Mouse (Mus musculus) small intestine, adult 2 months (tissue): ENCODE data around the gene Clmn. TPM values are rescaled to one million over a fixed set of nuclear protein-coding genes. Genes with fewer than 3 reads are reported as not detected.

Experiments used
- H3K27ac ChIP-seq: fragments of 200-500 bp; 2 replicates; pipeline ENCODE4 v1.5.1; 2012; ENCODE audit warnings: low read depth, low read length, control low read depth, inconsistent platforms; ENCODE audit not compliant: insufficient read depth
- H3K27me3 ChIP-seq: fragments of 200-500 bp; 2 replicates; pipeline ENCODE4 v1.6.1; 2012; ENCODE audit warnings: mild to moderate bottlenecking, moderate library complexity, low read length, inconsistent platforms; ENCODE audit not compliant: control insufficient read depth, insufficient read depth
- H3K36me3 ChIP-seq: fragments of 200-500 bp; 2 replicates; pipeline ENCODE4 v1.6.1; 2012; ENCODE audit warnings: mild to moderate bottlenecking, low read length, control low read depth, inconsistent platforms; ENCODE audit not compliant: control insufficient read depth, insufficient read depth
- H3K4me1 ChIP-seq: fragments of 200-500 bp; 2 replicates; pipeline ENCODE4 v1.6.1; 2012; ENCODE audit warnings: low read length, inconsistent platforms, mixed read lengths; ENCODE audit not compliant: control insufficient read depth, insufficient read depth, insufficient read length
- H3K4me3 ChIP-seq: fragments of 200-500 bp; 2 replicates; pipeline ENCODE4 v1.5.1; 2012; ENCODE audit warnings: low read depth, mild to moderate bottlenecking, control low read depth, inconsistent platforms, low read length, moderate library complexity
- CTCF ChIP-seq: fragments of 200-500 bp; IDR thresholded peaks from 2 replicates; pipeline ENCODE4 v1.5.1; 2012; ENCODE audit warnings: low read depth, mild to moderate bottlenecking, control low read depth, inconsistent platforms, low read length, moderate library complexity, mixed read lengths; ENCODE audit not compliant: insufficient replicate concordance, insufficient read length; ENCODE audit errors: extremely low read depth
- POLR2A ChIP-seq: fragments of 200-500 bp; IDR thresholded peaks from 2 replicates; pipeline ENCODE4 v1.6.1; 2012; ENCODE audit warnings: low read depth, mild to moderate bottlenecking, control low read depth, inconsistent platforms, low read length, moderate library complexity
- WGBS: fragments of 180-500 bp; shearing (Covaris S2); methylation state at CpG from one replicate; pipeline ENCODE4 v1.1.7; 2018; 5-methylcytosine and 5-hydroxymethylcytosine counted together
- polyA plus RNA-seq: library from polyadenylated mRNA; depleted of rRNA; stranded (reverse); fragments of >200 nt; gene quantifications from 2 replicates; pipeline ENCODE4 v1.2.3, GENCODE M21; 2012

The Clmn gene
- polyA plus RNA-seq, 1 experiment = 3.4 TPM

DNA sequence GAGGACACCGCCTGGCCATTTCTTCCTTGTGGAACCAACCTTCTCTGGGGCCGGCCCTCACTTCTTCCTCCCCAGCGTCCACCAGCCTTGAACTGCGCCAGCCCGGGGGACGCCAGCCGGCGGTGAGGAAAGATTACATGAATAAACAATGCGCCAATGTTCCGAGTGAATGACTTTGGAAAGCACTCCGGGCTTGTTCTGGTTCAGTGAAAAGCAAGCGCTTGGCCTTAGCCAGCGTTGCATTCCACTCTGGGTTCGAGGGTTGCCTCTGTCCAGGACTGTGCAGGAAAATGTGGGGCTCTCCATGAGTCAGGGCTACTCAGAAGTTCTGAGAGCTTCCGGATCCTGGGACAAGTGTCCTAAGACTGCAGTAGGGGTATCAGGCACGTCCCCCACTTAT is 31.8 kb upstream of the Clmn start:
- Histone ChIP-seq H3K4me3 (no peak overlapping the region), H3K27ac (no peak overlapping the region), H3K27me3 (peaks cover 7% of the 10 kb centered on the region; the same call in 1 of the 2 replicates), H3K4me1 (peaks cover 4% of the 10 kb centered on the region; the same call in 1 of the 2 replicates), H3K36me3 (no peaks in the 10 kb centered on the region)
- 41% methylated on average over 16 of the region's 16 CpGs for WGBS
- TF ChIP-seq CTCF (no peak), POLR2A (no peak)

DNA sequence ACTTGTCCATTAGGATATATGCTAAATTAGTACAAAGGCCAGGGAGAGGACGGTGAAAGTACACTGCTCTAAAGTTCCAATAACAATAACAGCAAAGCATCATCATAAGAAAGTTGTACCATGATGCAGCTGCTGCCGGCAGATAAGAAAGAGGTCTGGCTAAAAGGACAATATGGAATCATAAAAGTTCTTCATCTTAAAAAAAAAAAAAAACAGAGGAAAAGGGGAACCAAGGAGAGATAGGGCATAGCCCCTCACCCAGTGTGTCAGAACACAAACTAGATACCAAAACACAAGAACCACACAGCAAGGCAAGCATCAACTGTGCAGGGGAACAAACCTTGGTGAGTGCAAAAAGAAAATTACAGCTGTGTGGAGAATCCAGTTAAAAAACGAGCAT is 27.4 kb upstream of the Clmn start:
- WGBS = 81% methylated on average over 3 of the region's 3 CpGs
- Histone ChIP-seq H3K27ac (no peak overlapping the region), H3K4me3 (no peak overlapping the region), H3K4me1 (peaks cover 3% of the 10 kb centered on the region; the same call in 1 of the 2 replicates), H3K27me3 (peaks cover 7% of the 10 kb centered on the region; the same call in 1 of the 2 replicates), H3K36me3 (no peaks in the 10 kb centered on the region)
- TF ChIP-seq POLR2A (no peak), CTCF (no peak)

DNA sequence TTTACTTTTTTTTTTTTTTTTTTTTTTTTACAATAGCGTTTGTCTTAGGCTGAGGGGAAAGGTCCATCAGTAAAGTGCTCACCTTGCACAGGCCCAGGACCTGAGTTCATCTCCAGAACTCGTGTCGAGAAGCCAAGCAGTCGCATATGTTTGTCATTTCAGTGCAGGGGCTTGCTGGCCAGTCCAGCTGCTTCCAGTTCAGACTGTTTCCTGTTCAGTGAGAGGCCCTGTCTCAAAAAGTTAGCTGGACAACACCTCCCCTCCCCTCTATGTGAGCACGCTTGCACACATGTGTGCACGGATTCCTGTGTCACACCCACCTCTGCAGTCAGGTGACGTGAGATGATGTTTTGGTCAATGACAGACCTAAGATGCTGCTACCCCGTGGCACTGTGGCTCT is 25.2 kb upstream of the Clmn start:
- Histone ChIP-seq H3K27ac (no peak overlapping the region), H3K4me1 (peaks cover 3% of the 10 kb centered on the region; the same call in 1 of the 2 replicates), H3K27me3 (peaks cover 7% of the 10 kb centered on the region; the same call in 1 of the 2 replicates), H3K36me3 (no peaks in the 10 kb centered on the region), H3K4me3 (no peak overlapping the region)
- 78% methylated on average over 8 of the region's 8 CpGs for WGBS
- no peak for TF ChIP-seq POLR2A
- TF ChIP-seq CTCF = no peak

- Histone ChIP-seq H3K4me1 (peaks cover 15% of the 10 kb centered on the region; the same call in 1 of the 2 replicates), H3K36me3 (no peaks in the 10 kb centered on the region), H3K27me3 (no peaks in the 10 kb centered on the region), H3K4me3 (no peak overlapping the region), H3K27ac (no peak overlapping the region)
- TF ChIP-seq CTCF (no peak), POLR2A (no peak)
- 88% methylated on average over 7 of the region's 7 CpGs for WGBS
These were observed 21.2 kb upstream of the Clmn start for GRCm38 (mm10) chr12:104886104-104886503.

- H3K4me3 ChIP-seq = no peak overlapping the region
- peaks cover 21% of the 10 kb centered on the region for H3K4me1 ChIP-seq
- WGBS = 10% methylated on average over 5 of the region's 5 CpGs
- H3K36me3 ChIP-seq = no peaks in the 10 kb centered on the region
- no peaks in the 10 kb centered on the region for H3K27me3 ChIP-seq
- H3K27ac ChIP-seq = peak overlapping the region; percentile 95
- no peak for TF ChIP-seq POLR2A
- TF ChIP-seq CTCF = no peak
These were observed 17.7 kb upstream of the Clmn start for GRCm38 (mm10) chr12:104882533-104882932.

DNA sequence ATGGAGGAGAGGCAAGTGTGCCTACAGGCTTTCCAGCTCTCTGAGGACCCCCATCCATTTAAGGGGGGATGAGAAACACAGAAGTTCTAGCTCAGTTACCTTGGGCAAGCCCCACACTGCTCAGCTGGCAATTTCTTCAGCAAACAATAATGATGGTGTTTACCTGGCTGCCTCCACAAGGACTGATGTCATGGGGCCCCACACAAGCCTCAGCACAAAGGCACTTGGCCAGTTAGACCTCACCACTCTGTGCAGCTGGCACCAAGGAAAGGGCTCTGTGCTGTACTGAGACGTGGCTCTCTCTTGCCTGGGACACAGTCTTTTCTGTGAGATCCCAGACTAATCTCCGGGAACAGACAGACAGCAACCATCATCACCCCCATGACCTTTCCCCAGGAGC is 17.2 kb upstream of the Clmn start:
- no peak overlapping the region for H3K4me3 ChIP-seq
- H3K4me1 ChIP-seq = peaks cover 21% of the 10 kb centered on the region
- TF ChIP-seq POLR2A (no peak), CTCF (no peak)
- no peaks in the 10 kb centered on the region for H3K36me3 ChIP-seq
- WGBS = 30% methylated on average over 2 of the region's 2 CpGs
- peak overlapping the region; percentile 95 for H3K27ac ChIP-seq
- no peaks in the 10 kb centered on the region for H3K27me3 ChIP-seq

- TF ChIP-seq CTCF = no peak
- TF ChIP-seq POLR2A = no peak
- peak overlapping the region; percentile 95 for H3K27ac ChIP-seq
- peaks cover 21% of the 10 kb centered on the region for H3K4me1 ChIP-seq
- WGBS = 26% methylated on average over 4 of the region's 4 CpGs
- no peaks in the 10 kb centered on the region for H3K36me3 ChIP-seq
- no peaks in the 10 kb centered on the region for H3K27me3 ChIP-seq
- no peak overlapping the region for H3K4me3 ChIP-seq
These were observed 16.7 kb upstream of the Clmn start for GRCm38 (mm10) chr12:104881518-104882060.

DNA sequence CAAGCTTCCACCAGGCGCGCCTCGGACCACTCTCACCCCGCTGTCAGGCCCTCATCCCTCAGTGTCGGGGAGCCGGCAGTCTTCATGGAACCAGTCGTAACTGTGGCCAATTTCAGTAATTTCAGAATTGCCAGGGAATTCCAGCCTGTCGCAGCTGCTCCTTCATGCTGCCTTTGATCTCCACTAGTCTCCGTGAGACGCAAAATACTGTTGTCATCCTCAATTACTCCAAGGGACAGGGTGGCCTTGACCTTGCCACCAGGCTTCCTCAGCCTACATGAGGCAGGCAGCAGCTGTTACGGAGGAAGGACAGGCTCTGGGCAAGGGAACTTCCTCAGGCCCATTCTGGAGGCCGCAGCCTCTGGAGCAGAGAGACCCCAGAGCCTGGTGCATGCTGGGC is 15.5 kb upstream of the Clmn start:
- H3K4me3 ChIP-seq = no peak overlapping the region
- TF ChIP-seq POLR2A (no peak), CTCF (no peak)
- H3K36me3 ChIP-seq = no peaks in the 10 kb centered on the region
- H3K27ac ChIP-seq = no peak overlapping the region
- 89% methylated on average over 12 of the region's 12 CpGs for WGBS
- H3K27me3 ChIP-seq = no peaks in the 10 kb centered on the region
- peaks cover 25% of the 10 kb centered on the region for H3K4me1 ChIP-seq
